Mouse (Mus musculus) stomach, embryonic 14.5 days (tissue): ENCODE results near the gene Pde8b. TPM values are rescaled to one million over a fixed set of nuclear protein-coding genes. Genes with fewer than 3 reads are reported as not detected.

Source experiments
- ATAC-seq: fragments of 200-750 bp; cut with Nextera tagmentation; 2 replicates; pipeline ENCODE4 v1.8.0; 2017; ENCODE audit warnings: low read depth, moderate TSS enrichment; ENCODE audit not compliant: insufficient number of reproducible peaks, insufficient read depth, low FRiP score
- H3K27ac ChIP-seq: fragments of 300-500 bp; sonication (generic); 2 replicates; pipeline ENCODE4 v1.5.1; 2014; ENCODE audit warnings: mild to moderate bottlenecking, low read length, moderate library complexity, mixed read lengths
- H3K27me3 ChIP-seq: fragments of 300-500 bp; sonication (generic); 2 replicates; pipeline ENCODE4 v1.6.1; 2014; ENCODE audit warnings: low read length, control low read depth, mixed read lengths; ENCODE audit not compliant: control insufficient read depth, insufficient read depth
- H3K36me3 ChIP-seq: fragments of 300-500 bp; sonication (generic); 2 replicates; pipeline ENCODE4 v1.6.1; 2014; ENCODE audit warnings: mild to moderate bottlenecking, control low read depth, low read length, moderate library complexity, mixed read lengths; ENCODE audit not compliant: control insufficient read depth, insufficient read depth
- H3K4me1 ChIP-seq: fragments of 300-500 bp; sonication (generic); 2 replicates; pipeline ENCODE4 v1.6.1; 2014; ENCODE audit warnings: low read length, control low read depth, mixed read lengths; ENCODE audit not compliant: control insufficient read depth, insufficient read depth
- H3K4me2 ChIP-seq: fragments of 300-500 bp; sonication (generic); replicated peaks from 2 replicates; pipeline ENCODE4 v1.6.1; 2014; ENCODE audit warnings: low read depth, low read length, control low read depth
- H3K4me3 ChIP-seq: fragments of 300-500 bp; sonication (generic); 2 replicates; pipeline ENCODE4 v1.5.1; 2014; ENCODE audit warnings: low read depth, low read length, control low read depth
- H3K9ac ChIP-seq: fragments of 300-500 bp; sonication (generic); replicated peaks from 2 replicates; pipeline ENCODE4 v1.6.1; 2014; ENCODE audit warnings: low read depth, mild to moderate bottlenecking, control low read depth, low read length, moderate library complexity, mixed read lengths
- H3K9me3 ChIP-seq: fragments of 300-500 bp; sonication (generic); 2 replicates; pipeline ENCODE4 v1.6.1; 2016; ENCODE audit warnings: low read depth, low read length, control low read depth; ENCODE audit not compliant: control insufficient read depth
- WGBS: fragments of 180-500 bp; shearing (Covaris S2); extraction: QIAGEN DNeasy Blood & Tissue Kit; methylation state at CpG from one replicate; pipeline ENCODE4 v1.1.7; 2014; 5-methylcytosine and 5-hydroxymethylcytosine counted together
- polyA plus RNA-seq: library from polyadenylated mRNA; unstranded; fragments of >200 nt; fragmentation: Nextera tagmentation; extraction: Ambion mirVana; gene quantifications from 2 replicates; pipeline ENCODE4 v1.2.1, GENCODE M21; 2014

The Pde8b gene
- polyA plus RNA-seq, 1 experiment from 2014 or later: 5.5 TPM

DNA sequence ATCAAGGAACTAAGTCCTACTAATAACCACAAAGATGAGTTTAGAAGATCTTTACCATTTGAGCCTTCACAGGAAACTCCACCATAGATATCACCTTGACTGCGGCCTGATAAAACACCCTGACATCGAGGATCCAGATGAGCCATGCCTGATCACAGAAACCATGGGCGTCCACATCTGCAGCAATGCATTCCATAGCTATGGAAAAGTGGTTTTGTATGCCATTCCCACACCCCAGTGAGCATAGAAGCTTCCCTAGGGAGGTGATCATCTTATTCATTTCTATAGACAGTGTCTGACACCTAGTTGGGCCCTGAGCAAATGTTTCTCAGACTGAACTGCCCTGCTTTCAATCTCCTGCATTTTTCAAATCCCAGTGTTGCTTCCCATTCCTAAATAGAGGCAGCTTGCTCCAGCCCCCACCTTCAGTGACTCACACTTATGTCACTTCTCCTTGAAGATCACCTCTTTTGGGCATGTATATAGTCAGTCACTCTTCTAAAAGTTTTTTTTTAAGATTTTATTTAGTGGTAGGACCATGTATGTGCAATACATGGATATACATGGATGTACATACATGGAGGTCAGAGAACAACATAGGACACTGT lies 47.9 kb downstream of the Pde8b start:
- Histone ChIP-seq H3K9me3 (no peaks in the 10 kb centered on the region), H3K27me3 (no peaks in the 10 kb centered on the region), H3K27ac (no peak overlapping the region), H3K4me3 (no peak overlapping the region), H3K4me2 (no peak overlapping the region), H3K9ac (no peak overlapping the region), H3K4me1 (no peaks in the 10 kb centered on the region), H3K36me3 (no peaks in the 10 kb centered on the region)
- WGBS: 90% methylated on average over 3 of the region's 3 CpGs
- ATAC-seq: no peak

DNA sequence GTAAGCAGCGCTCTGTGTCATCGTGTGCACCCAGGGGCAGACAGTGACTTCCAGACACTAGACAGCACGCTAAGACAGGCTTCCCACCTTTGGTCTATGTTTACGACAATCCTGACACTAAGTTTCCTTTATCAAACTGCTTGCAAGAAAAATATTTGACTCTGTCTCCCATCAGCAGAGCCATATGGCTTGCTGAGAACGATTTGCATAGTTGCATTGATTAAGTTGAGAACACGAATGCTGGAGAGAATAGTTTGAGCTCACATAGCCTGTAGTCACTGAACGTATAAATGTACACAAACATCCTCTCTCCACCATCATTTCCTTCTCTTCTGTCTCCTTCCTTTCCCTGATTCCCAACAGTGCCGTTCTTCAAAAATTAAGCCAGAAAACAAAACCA lies 49.3 kb downstream of the Pde8b start:
- Histone ChIP-seq H3K4me1 (no peaks in the 10 kb centered on the region), H3K27ac (no peak overlapping the region), H3K4me2 (no peak overlapping the region), H3K36me3 (no peaks in the 10 kb centered on the region), H3K9ac (no peak overlapping the region), H3K27me3 (no peaks in the 10 kb centered on the region), H3K9me3 (no peaks in the 10 kb centered on the region), H3K4me3 (no peak overlapping the region)
- 70% methylated on average over 8 of the region's 8 CpGs for WGBS
- ATAC-seq: no peak

DNA sequence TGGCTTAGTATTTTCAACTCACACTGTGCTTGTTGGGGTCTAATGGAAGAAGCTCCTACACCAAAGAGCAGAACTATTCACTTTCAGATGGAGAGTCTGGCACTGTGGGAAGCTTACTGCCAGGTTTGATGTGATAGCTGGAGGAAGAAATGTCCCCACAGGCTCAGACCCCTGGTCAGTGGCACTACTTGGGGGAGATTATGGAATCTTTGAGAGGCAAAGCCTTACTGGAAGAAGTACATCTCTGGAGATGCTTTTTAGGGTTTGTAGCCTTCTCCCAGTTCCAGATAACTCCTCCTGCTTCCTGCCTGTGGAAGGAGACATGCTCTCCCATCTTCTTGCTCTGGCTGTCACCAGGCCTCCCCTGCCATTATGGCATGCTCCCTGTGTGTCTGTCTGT lies 50.1 kb downstream of the Pde8b start:
- no peak overlapping the region for H3K27ac ChIP-seq
- H3K27me3 ChIP-seq: no peaks in the 10 kb centered on the region
- no peak overlapping the region for H3K4me2 ChIP-seq
- no peak overlapping the region for H3K4me3 ChIP-seq
- H3K4me1 ChIP-seq: no peaks in the 10 kb centered on the region
- no peaks in the 10 kb centered on the region for H3K36me3 ChIP-seq
- no peak for ATAC-seq
- H3K9ac ChIP-seq: no peak overlapping the region
- H3K9me3 ChIP-seq: no peaks in the 10 kb centered on the region

DNA sequence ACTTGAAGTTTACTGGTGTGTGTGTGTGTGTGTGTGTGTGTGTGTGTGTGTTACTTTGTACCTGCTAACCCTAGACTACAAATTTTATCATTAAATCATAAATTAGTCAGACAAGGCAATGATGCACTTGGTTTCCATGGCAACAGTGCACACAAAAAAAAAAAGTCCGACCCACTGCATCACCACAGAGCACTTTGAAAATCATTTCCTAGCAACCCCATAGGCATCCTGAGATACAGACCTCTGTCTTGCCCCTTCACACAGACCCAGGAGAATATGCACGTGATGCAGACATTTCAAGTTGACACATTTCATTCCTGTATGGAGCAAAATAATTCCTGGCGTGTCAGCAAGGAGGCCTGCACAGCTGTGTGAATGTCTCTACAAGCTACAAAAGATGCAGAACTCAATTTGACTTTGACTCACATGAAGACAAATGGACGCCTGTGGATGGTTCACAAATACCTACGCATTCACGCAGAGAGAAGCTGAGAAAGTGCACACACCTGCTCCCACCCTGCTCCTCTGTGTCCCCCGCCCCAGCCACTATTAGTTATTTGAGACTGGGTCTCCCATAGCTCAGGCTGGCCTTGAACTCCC lies 53.9 kb downstream of the Pde8b start:
- H3K36me3 ChIP-seq: no peaks in the 10 kb centered on the region
- H3K4me1 ChIP-seq: no peaks in the 10 kb centered on the region
- H3K27me3 ChIP-seq: no peaks in the 10 kb centered on the region
- no peak overlapping the region for H3K9ac ChIP-seq
- no peak overlapping the region for H3K27ac ChIP-seq
- WGBS: 69% methylated on average over 7 of the region's 7 CpGs
- ATAC-seq: no peak
- no peak overlapping the region for H3K4me3 ChIP-seq
- no peaks in the 10 kb centered on the region for H3K9me3 ChIP-seq
- H3K4me2 ChIP-seq: no peak overlapping the region

DNA sequence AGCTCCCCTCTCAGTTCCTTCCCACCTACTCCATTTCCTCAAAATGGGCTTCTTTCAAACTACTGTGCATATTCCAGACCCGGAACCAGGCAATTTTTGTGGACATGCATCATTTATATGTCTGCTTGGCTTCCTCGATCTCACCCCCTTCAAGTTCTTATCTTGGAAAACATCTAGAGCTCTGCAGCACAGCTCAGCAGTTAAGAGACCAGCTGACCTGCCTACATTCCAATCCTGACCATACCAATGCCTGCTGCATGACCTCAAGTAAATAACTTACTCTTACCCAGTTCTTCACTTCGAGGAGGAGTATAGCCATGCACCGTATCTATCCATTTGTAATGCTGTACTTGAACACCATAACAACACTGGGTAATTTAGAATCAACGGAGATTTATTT lies 58.2 kb downstream of the Pde8b start:
- no peak for ATAC-seq
- H3K4me1 ChIP-seq: no peaks in the 10 kb centered on the region
- no peak overlapping the region for H3K9ac ChIP-seq
- H3K27me3 ChIP-seq: no peaks in the 10 kb centered on the region
- H3K4me2 ChIP-seq: no peak overlapping the region
- no peaks in the 10 kb centered on the region for H3K36me3 ChIP-seq
- 56% methylated on average over 5 of the region's 5 CpGs for WGBS
- H3K9me3 ChIP-seq: no peaks in the 10 kb centered on the region
- H3K4me3 ChIP-seq: no peak overlapping the region
- no peak overlapping the region for H3K27ac ChIP-seq

DNA sequence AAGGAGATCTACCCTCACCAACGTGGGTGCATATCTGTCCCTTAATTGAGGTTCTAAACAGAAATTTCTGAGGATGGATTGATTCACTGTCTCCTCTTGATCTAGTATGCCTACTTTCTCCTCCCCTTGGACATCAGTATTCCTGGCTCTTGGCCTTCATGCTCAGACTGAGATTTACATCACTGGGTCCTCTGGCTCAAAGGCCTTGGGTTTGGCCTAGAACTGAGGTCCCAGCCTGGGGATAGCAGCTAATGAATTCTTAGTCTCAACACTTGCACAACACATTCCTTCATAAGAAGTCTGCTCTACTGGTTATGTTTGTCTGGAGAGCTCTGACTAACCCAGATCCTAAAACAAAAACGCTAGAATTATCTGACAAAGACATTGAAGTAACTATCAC lies 61.0 kb downstream of the Pde8b start:
- WGBS: 85% methylated on average over 2 of the region's 2 CpGs
- no peak overlapping the region for H3K4me3 ChIP-seq
- no peaks in the 10 kb centered on the region for H3K27me3 ChIP-seq
- H3K27ac ChIP-seq: no peak overlapping the region
- no peak overlapping the region for H3K9ac ChIP-seq
- ATAC-seq: no peak
- no peaks in the 10 kb centered on the region for H3K36me3 ChIP-seq
- no peaks in the 10 kb centered on the region for H3K4me1 ChIP-seq
- H3K9me3 ChIP-seq: no peaks in the 10 kb centered on the region
- H3K4me2 ChIP-seq: no peak overlapping the region

DNA sequence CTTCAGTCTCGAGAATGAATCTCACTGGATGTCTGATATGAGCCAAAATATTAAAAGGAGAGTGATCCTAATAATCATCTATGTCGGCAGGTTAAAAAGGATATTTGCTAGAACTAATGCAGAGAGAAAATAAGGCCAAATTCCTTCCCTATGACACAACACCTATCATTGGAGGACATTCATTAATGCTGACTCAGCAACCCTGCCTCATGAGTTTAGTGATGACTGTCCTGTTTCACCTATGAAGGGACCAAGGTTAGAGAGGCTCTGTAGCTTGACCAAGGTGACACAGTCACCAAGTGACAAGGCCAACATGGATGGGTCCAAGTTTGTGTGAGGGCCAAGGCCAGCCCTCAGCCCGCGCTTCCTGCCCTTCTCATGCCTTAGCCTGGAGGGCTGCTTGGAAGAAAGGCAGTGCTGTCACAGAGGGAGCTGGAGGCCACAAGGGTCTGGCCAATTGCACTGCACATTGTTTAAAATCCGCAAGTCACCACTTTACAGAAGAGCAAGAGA lies 62.9 kb downstream of the Pde8b start:
- Histone ChIP-seq H3K36me3 (no peaks in the 10 kb centered on the region), H3K4me2 (no peak overlapping the region), H3K4me1 (no peaks in the 10 kb centered on the region), H3K9me3 (no peaks in the 10 kb centered on the region), H3K9ac (no peak overlapping the region), H3K27me3 (no peaks in the 10 kb centered on the region), H3K4me3 (no peak overlapping the region), H3K27ac (no peak overlapping the region)
- WGBS: 86% methylated on average over 5 of the region's 5 CpGs
- no peak for ATAC-seq

DNA sequence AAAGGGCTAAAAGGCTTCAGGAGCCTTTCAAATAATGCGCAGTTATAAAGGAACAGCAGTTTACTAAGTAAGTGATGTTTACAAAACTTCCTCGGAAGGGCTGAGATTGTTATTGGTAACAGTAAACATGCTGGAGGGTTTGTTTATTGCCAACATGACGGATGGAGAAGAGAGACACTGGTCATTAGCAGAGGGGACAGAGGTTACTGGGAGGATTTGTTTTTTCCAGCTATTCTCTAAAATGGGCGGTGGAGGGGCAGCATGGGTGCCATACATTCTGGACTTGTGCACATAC lies 63.4 kb downstream of the Pde8b start:
- Histone ChIP-seq H3K4me1 (no peaks in the 10 kb centered on the region), H3K27me3 (no peaks in the 10 kb centered on the region), H3K36me3 (no peaks in the 10 kb centered on the region), H3K9ac (no peak overlapping the region), H3K4me3 (no peak overlapping the region), H3K4me2 (no peak overlapping the region), H3K27ac (no peak overlapping the region), H3K9me3 (no peaks in the 10 kb centered on the region)
- 27% methylated on average over 4 of the region's 4 CpGs for WGBS
- ATAC-seq: no peak
